Mouse (Mus musculus): Measurements from ENCODE around the gene Zscan10. TPM values are rescaled to one million over a fixed set of nuclear protein-coding genes. Genes with fewer than 3 reads are reported as not detected.

The Zscan10 gene
- polyA plus RNA-seq, 2 experiments = 0.63 TPM; not detected in 1

- H3K4me3 ChIP-seq (replicated peaks; ENCODE audit: low read length) = no peak overlapping the region
- TF ChIP-seq POLR2A (IDR thresholded peaks at IDR 0.05; ENCODE audit: borderline replicate concordance, extremely low read depth, insufficient read depth, insufficient read length) = no peak
Measured at GRCm38 (mm10) chr17:23553634-23554120, 47.0 kb upstream of the Zscan10 start.

DNA sequence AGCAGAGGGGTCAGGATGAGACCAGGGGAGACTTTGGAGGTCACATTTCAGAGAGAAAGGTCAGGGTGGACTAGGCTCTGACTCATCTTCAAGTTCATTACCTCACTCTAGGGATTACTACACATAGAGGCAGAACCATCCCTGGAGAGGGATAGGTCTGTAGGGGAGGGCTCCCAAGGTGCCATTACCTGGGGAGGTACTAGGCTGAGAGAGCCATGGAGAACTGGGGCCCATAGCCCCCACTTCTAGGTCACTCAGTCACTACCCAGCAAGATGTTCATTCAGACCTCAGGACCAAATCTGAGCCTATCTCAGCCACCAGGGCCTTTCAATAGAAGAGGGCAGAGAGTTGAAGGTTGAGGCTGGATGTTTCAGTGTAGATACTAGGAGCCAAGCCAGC is 46.3 kb upstream of the Zscan10 start:
- DNase-seq (ENCODE audit: low spot score) = no peak
- ATAC-seq (ENCODE audit: low FRiP score, low read depth) = no peak
- no peaks in the 10 kb centered on the region for H3K27me3 ChIP-seq (ENCODE audit: control insufficient read depth, insufficient read depth, low read length)
- H3K4me3 ChIP-seq (replicated peaks; ENCODE audit: low read length) = no peak overlapping the region
- 0 out of 2 replicates have a peak, but pooled peaks cover 8% of the 10 kb centered on the region for H3K4me1 ChIP-seq (ENCODE audit: control insufficient read depth, insufficient read depth, low read length)
- H3K36me3 ChIP-seq (ENCODE audit: control insufficient read depth, insufficient read depth, low read length) = peaks cover 42% of the 10 kb centered on the region
- no peak overlapping the region for H3K4me2 ChIP-seq (replicated peaks; ENCODE audit: low read depth, low read length, severe bottlenecking)
- TF ChIP-seq POLR2A (IDR thresholded peaks at IDR 0.05; ENCODE audit: borderline replicate concordance, extremely low read depth, insufficient read depth, insufficient read length) = no peak
- no peak overlapping the region for H3K9ac ChIP-seq (ENCODE audit: low read depth, low read length, severe bottlenecking)
- no peaks in the 10 kb centered on the region for H3K9me3 ChIP-seq (ENCODE audit: control insufficient read depth, low read length)
- H3K27ac ChIP-seq (replicated peaks; ENCODE audit: low read depth, low read length) = no peak overlapping the region

More at GRCm38 (mm10) chr17:23553634-23554120, 47.0 kb upstream of the Zscan10 start:
- Histone ChIP-seq H3K27me3 (ENCODE audit: control insufficient read depth, insufficient read depth, low read length) (no peaks in the 10 kb centered on the region), H3K9me3 (ENCODE audit: control insufficient read depth, low read length) (no peaks in the 10 kb centered on the region), H3K9ac (ENCODE audit: low read depth, low read length, severe bottlenecking) (no peak overlapping the region), H3K4me2 (replicated peaks; ENCODE audit: low read depth, low read length, severe bottlenecking) (no peak overlapping the region), H3K27ac (replicated peaks; ENCODE audit: low read depth, low read length) (no peak overlapping the region), H3K36me3 (ENCODE audit: control insufficient read depth, insufficient read depth, low read length) (peaks cover 35% of the 10 kb centered on the region), H3K4me1 (ENCODE audit: control insufficient read depth, insufficient read depth, low read length) (0 out of 2 replicates have a peak, but pooled peaks cover 11% of the 10 kb centered on the region)
- ATAC-seq (ENCODE audit: low FRiP score, low read depth) (no peak), DNase-seq (ENCODE audit: low spot score) (no peak)
- 79% methylated on average over 1 of the region's 1 CpGs for WGBS

DNA sequence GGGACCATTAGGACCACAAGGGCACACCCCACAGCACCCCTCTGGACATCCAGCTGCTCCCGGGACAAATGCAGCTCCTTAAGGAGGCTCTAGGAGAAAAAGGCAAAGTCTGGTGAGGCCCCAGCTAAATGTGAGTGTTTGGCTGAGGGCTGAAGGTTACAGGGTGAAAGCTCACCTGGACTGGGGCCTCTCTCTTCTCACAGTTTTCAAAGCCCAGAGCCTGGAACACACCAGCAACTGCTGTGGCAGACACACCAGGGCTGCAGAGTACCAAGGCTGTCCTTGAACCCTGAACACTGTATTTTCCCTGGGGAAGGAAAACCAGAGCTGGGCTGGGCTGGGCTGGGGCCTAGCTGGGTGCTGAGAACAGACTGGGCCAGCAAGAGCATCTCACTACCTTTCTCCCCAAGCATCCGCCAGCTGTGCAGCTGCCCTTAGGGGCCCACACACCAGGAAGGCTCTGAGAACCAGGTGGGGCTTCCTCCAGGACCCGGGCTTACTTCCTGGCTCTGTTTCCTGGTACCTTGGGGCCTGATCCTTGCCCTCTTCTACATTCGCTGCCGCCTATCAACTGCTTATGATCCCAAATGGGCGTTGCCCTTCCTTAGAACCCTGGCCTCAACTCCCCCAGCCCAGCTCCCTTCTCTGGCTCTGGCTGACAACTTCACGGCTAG is 45.3 kb upstream of the Zscan10 start:
- no peak for TF ChIP-seq POLR2A (IDR thresholded peaks at IDR 0.05; ENCODE audit: borderline replicate concordance, extremely low read depth, insufficient read depth, insufficient read length)
- H3K4me2 ChIP-seq (replicated peaks; ENCODE audit: low read depth, low read length, severe bottlenecking) = no peak overlapping the region
- no peaks in the 10 kb centered on the region for H3K9me3 ChIP-seq (ENCODE audit: control insufficient read depth, low read length)
- H3K27me3 ChIP-seq (ENCODE audit: control insufficient read depth, insufficient read depth, low read length) = no peaks in the 10 kb centered on the region
- H3K27ac ChIP-seq (replicated peaks; ENCODE audit: low read depth, low read length) = no peak overlapping the region
- no peak overlapping the region for H3K4me3 ChIP-seq (replicated peaks; ENCODE audit: low read length)
- peaks cover 50% of the 10 kb centered on the region for H3K36me3 ChIP-seq (ENCODE audit: control insufficient read depth, insufficient read depth, low read length)
- H3K9ac ChIP-seq (ENCODE audit: low read depth, low read length, severe bottlenecking) = no peak overlapping the region
- 74% methylated on average over 7 of the region's 7 CpGs for WGBS
- H3K4me1 ChIP-seq (ENCODE audit: control insufficient read depth, insufficient read depth, low read length) = 0 out of 2 replicates have a peak, but pooled peaks cover 7% of the 10 kb centered on the region
- DNase-seq (ENCODE audit: low spot score) (no peak), ATAC-seq (ENCODE audit: low FRiP score, low read depth) (no peak)

DNA sequence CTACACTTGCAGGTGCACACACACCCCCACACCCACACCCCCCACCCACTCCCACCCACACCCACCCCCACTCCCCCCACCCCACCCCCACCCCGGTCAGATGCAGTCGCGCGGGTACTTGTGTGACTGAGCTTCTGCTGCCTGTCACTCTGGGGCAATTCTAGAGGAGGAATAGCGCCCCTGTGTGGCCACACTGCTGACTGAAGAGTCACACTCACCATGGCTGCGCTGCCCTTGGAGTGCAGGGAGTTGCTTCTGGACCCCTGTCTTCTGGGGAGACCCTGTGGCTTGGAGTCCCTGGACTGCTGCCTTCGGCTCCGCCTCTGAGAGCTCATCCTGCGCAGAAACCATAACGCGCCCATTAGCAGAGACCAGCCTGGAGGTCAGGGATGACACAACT is 40.9 kb upstream of the Zscan10 start:
- H3K9me3 ChIP-seq (ENCODE audit: control insufficient read depth, low read length) = no peaks in the 10 kb centered on the region
- DNase-seq (ENCODE audit: low spot score) = no peak
- H3K27ac ChIP-seq (replicated peaks; ENCODE audit: low read depth, low read length) = no peak overlapping the region
- WGBS = 69% methylated on average over 11 of the region's 11 CpGs
- H3K27me3 ChIP-seq (ENCODE audit: control insufficient read depth, insufficient read depth, low read length) = no peaks in the 10 kb centered on the region
- no peak overlapping the region for H3K4me2 ChIP-seq (replicated peaks; ENCODE audit: low read depth, low read length, severe bottlenecking)
- no peak for ATAC-seq (ENCODE audit: low FRiP score, low read depth)
- no peak for TF ChIP-seq POLR2A (IDR thresholded peaks at IDR 0.05; ENCODE audit: borderline replicate concordance, extremely low read depth, insufficient read depth, insufficient read length)
- H3K36me3 ChIP-seq (ENCODE audit: control insufficient read depth, insufficient read depth, low read length) = peaks cover 56% of the 10 kb centered on the region
- no peak overlapping the region for H3K9ac ChIP-seq (ENCODE audit: low read depth, low read length, severe bottlenecking)
- no peak overlapping the region for H3K4me3 ChIP-seq (replicated peaks; ENCODE audit: low read length)
- H3K4me1 ChIP-seq (ENCODE audit: control insufficient read depth, insufficient read depth, low read length) = peaks cover 6% of the 10 kb centered on the region; the same call in 1 of the 2 replicates

GRCm38 (mm10) chr17:23563595-23564367 is 36.9 kb upstream of the Zscan10 start, which contains the start of gene Zfp213:
Zfp213 (minus strand) TSS chr17:23564238.
- H3K27me3 ChIP-seq (ENCODE audit: control insufficient read depth, insufficient read depth, low read length) = no peaks in the 10 kb centered on the region
- WGBS = 1% methylated on average over 47 of the region's 59 CpGs
- peak; percentile 94 for TF ChIP-seq POLR2A (IDR thresholded peaks at IDR 0.05; ENCODE audit: borderline replicate concordance, extremely low read depth, insufficient read depth, insufficient read length)

More at GRCm38 (mm10) chr17:23563595-23564367, 36.9 kb upstream of the Zscan10 start, which contains the start of gene Zfp213:
- peak within 1 kb of the TSS; percentile 67 for H3K4me3 ChIP-seq (replicated peaks; ENCODE audit: low read length)
- peaks cover 13% of the 10 kb centered on the region; the same call in 1 of the 2 replicates for H3K4me1 ChIP-seq (ENCODE audit: control insufficient read depth, insufficient read depth, low read length)
- H3K9ac ChIP-seq (ENCODE audit: low read depth, low read length, severe bottlenecking) = peak within 1 kb of the TSS; percentile 95
- peaks cover 24% of the 10 kb centered on the region for H3K36me3 ChIP-seq (ENCODE audit: control insufficient read depth, insufficient read depth, low read length)
- ATAC-seq (ENCODE audit: low FRiP score, low read depth) (peak; percentile 97), DNase-seq (ENCODE audit: low spot score) (peak; percentile 96)
- peak within 1 kb of the TSS; percentile 91 for H3K27ac ChIP-seq (replicated peaks; ENCODE audit: low read depth, low read length)
- H3K9me3 ChIP-seq (ENCODE audit: control insufficient read depth, low read length) = no peaks in the 10 kb centered on the region
- peak within 1 kb of the TSS; percentile 60 for H3K4me2 ChIP-seq (replicated peaks; ENCODE audit: low read depth, low read length, severe bottlenecking)

Measured in limb, embryonic 14.5 days (tissue).